Mouse (Mus musculus): ENCODE measurements around the gene Tacc2.
A peak's percentile ranks its signal among the peaks of the same experiment; 100 is the strongest.
"Not testable (repeated sequence)": the region's sequence is repeated elsewhere in the genome, so short reads cannot be mapped to it uniquely, and the experiment has no call there.

Tacc2 gene

GRCm38 (mm10) chr7:130573746-130574145 is 3.5 kb upstream of the Tacc2 start:
- DNase-seq, result no peak

DNA sequence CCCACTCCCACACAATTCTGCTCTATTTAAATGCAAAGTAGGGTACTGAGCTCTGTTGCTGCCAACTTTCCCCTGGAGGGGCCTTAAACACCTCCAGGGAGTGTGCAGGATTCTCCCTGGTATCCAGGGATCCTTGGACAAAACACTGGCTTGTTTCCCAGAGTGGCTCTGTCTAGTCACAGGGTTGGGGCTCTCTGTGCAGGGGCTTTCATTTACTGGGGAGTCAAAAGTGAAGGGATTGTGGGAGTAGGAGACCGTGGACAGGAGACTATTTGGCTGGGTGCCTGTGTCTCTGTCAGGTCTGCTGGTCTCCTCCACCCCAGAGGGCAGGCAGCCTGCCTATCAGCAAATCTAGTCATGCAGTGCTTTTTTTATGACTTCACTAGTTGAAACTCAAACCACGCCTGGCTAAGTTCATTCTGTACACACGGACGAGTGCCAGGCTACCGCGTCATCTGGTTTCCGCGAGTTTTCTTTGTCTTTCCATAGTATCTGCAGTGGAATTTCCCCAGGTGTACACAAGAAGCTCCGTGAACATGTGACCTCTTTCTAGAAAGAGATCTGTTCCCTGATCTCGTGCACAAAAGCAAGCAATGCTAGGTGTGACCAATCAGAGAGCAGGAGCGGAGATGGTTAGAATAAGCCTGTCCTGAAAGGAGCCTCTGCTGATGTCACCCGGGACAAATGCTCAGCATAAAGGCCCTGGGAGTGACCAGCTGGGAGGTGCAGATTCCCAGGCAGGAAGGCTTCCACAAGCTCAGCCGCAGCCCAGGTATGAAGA is 2.8 kb upstream of the Tacc2 start:
- peak; percentile 86 for DNase-seq

DNA sequence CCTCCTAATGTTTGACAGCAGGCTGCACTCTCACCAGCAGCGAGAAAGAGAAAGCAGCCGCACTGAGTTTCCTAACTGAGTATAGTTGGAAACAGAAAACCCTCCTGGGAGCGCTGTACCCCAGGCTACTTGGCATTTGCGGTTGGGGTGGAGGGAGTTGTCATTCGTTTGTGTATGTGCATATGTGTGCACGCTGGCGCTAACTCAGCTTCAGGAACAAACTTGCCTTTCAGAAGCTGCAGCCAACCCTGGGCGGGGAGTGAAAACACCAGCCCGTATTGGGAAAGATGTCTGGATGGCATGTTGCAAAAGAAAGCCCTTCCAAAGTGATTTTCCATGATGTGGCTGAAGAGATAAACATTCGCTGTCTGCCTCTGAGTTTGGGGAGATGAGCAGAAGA is 257 bp upstream of the Tacc2 start:
- DNase-seq, result peak; percentile 37

DNA sequence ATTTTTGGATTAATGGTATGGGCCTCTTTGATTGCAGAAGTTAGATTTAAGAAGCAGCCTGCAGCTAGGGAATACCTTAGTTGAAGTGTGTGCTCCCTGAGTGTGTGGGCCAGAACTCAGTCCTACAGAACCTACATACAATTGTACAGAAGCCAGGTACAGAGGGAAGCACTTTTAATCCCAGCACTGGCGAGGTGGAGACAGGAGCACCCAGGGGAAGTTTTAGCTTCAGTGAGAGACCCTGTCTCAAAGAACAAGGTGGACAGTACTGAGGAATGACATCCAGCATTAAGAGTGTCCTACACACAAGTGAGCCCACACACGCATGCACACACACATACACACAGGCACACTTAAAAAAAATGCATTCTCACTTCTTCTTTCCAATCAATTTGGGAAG is 828 bp downstream of the Tacc2 start:
- DNase-seq, result no peak

GRCm38 (mm10) chr7:130578607-130579006 is 1.4 kb downstream of the Tacc2 start:
- DNase-seq, result no peak

- DNase-seq, result no peak
These were observed 9.4 kb downstream of the Tacc2 start for GRCm38 (mm10) chr7:130586521-130587072.

DNA sequence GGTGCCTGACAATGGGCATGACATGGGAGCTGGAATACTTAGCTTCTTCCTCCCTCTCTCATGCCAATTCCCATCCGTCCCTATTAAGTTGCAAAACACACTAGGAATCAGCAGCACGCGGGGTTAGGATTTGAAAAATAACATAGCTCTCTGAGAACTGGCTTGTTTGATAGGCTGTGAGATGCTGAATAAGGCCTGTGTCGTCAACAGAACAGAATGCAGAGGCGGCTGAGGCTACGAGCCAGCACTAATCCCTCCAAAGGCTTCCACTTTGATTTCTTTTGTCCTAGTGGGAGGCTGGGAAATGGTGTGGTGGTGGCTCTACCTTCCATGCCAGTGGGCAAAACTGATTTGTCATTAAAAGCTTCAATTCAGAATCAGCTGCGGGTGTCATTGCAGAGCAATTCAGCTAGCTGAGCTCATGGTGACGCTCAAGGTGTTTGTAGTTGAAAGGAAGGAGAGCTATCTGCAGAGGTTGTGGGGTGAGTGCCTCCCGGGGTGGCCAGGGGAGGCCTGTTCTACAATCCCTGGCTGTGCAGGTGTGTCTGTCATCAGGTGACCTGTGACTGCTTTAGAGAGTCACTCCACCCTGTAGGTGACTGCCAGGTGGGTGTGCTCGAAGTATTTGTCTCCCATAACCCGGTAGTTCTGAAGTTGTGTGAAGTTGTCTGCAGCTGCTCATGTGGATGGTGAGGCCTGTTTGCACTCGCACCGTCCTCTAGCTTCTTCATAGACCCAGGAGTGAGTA is 13.0 kb downstream of the Tacc2 start:
- no peak for DNase-seq

DNA sequence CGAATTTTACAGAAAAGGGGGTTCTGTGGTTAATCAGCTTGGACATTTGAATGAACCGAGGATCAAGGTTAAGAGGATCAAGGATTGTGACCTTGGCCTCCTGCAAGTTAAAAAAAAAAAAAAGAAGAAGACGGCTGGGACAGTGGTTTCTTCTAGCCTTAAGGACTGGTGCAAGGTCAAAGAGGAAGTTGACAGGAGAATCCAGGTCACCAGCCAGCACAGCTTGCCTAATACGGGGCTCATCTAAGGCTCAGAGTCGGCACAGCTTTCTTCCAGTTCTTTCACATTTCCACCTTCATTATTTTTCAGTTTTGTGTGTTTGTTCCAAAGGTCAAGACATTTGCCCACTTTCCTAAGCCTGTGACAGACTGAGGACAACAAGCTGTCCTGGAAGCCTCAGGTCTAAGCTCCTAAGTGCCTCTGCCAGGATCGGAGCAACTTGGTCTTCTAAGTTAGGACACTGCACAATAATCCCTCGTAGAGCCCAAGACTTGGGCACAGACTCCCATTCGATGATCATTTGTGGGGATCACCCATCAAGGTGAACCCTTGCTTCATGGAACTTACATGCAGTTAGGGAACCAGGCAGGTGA is 13.7 kb downstream of the Tacc2 start:
- no peak for DNase-seq

DNA sequence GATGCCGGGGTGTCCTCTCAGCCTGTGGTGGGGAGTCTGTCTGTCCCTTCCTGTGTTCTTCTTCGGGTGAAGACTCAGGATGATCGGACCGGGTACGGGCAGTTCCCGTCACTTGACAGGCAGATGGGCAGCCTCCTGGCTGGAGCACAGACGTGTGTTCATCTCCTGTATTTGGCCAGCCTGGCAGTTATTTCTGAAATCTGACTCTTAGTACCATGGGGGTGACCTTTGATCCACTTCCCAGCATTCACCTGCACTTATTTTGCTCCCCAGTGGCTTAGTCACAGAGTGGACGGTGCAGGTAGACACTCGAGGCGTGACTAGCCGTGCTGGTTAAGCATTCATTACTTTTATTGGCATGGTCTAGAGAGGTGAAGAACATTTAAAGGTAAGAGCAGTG is 15.7 kb downstream of the Tacc2 start:
- not testable (repeated sequence) for DNase-seq

DNA sequence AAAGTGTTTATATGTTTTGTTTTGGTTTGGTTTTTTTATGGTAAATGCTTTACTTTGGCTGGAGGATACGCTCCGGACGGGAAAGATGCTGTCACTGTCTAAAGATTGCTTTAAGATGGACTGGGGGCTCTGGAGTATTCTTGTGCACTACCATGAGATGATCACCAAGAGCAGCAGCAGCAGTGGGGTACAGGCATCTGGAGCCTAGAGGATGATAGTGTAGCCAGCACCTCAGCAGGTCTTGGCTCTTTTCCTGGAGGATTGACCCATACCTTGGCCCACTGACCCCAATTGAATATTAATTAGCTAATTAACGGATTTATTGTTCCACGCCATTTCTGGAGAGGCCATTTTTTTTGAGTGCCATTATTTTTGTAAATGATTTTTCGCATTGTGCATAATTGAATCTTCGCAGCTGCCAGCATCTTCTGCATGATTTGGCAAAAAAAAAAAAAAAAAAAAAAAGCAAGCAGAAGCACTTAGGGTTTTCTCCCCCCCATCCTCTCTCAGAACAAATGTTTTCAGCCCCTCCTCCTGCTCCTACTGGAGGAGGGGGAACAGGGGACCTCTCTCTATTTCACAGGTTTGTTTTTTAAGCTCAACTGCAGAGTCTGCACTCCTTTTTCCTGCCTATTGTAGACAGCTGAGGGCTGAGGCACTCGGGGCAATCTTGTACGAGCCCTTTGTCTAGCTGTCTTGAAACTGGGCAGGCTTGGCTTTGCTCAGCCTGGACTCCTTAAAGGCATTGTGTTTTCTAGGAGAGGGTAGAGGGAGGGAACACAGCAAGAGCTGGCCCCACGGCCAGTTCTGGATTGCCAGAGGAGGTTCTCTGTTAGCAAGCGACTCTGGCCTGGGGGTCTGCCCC is 16.4 kb downstream of the Tacc2 start:
- peak; percentile 60 for DNase-seq

GRCm38 (mm10) chr7:130596079-130596855 is 19.0 kb downstream of the Tacc2 start:
- DNase-seq, result peak; percentile 83

DNA sequence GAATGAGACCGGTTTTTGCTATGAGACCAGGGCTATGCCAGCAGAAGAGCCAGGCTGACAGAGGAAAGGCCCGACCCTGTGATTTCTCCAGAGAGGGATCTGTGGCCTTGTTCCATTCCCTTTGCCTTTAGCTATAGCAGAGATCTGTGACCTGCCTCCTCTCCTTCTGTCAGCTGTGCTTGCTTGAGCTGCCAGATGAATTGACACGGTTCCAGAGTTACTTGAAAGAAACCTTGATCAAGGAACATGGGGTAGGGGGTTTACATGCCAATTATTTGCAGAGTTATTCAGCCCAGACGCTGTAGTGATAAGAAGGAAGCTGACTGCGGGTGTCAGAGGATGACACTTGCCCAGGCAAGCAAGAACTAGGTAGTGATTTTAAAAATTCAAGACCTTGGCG is 20.3 kb downstream of the Tacc2 start:
- DNase-seq, result no peak

DNA sequence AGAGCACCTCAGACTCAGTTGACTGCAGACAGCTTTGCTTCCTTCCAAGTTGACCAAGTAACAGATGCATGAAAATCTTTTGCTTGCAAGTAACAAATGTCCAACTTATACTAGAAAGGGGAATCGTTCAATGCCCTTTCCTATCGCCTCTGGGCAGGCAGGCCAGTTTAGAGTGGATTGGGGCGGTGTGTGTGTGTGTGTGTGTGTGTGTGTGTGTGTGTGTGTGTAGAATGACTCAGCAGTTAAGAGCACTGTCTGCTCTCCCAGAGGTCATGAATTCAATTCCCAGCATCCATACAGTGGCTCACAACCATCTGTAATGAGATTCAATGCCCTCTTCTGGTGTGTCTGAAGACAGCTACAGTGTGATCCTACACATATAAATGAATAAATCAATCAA is 22.8 kb downstream of the Tacc2 start:
- no peak for DNase-seq

GRCm38 (mm10) chr7:130600546-130600945 is 23.3 kb downstream of the Tacc2 start:
- DNase-seq, result no peak

- peak; percentile 46 for DNase-seq
These were observed 25.6 kb downstream of the Tacc2 start for GRCm38 (mm10) chr7:130602804-130603203.

GRCm38 (mm10) chr7:130603556-130603955 is 26.3 kb downstream of the Tacc2 start:
- no peak for DNase-seq

- DNase-seq, result no peak
These were observed 27.2 kb downstream of the Tacc2 start for GRCm38 (mm10) chr7:130604390-130604789.

DNA sequence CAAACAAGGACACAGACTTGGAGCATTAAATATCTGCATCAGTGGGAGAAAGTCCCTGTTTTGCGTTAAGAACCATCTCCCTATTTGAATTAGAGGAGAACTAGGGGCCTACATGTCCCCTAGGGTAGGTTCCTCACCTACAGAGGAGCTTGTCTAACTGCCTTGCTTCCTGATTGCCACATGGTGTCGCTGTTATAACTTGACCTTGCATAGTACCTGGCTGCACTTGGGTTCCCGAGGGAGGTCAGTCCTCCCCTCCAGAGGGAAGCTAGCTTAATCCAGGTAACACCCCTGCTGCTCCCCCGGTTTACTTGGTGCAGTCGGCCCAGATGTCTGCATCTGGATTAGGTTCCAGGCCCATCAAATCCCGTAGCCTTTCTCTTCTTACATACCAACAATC is 27.9 kb downstream of the Tacc2 start:
- peak; percentile 60 for DNase-seq

DNA sequence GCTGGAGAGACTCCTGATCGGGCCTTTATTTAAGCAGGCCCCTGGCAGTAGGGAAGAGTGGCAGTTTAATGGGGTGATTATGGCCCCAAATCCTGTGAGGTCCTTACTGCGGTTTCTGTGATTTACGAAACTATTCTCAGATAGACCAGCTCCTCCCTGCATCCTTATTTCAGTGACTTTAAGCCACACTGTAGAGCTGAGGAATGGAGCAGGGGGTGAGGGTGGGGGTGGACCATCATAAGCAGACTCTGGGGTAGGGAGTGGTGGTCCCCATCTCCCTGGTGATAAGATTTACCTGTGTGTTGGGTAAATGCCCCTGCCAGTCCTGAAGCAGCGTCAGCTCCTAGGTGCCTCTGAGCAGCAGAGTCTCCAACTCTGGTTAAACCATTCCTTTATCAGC is 29.7 kb downstream of the Tacc2 start:
- no peak for DNase-seq

GRCm38 (mm10) chr7:130613973-130614372 is 36.7 kb downstream of the Tacc2 start:
- DNase-seq, result no peak

DNA sequence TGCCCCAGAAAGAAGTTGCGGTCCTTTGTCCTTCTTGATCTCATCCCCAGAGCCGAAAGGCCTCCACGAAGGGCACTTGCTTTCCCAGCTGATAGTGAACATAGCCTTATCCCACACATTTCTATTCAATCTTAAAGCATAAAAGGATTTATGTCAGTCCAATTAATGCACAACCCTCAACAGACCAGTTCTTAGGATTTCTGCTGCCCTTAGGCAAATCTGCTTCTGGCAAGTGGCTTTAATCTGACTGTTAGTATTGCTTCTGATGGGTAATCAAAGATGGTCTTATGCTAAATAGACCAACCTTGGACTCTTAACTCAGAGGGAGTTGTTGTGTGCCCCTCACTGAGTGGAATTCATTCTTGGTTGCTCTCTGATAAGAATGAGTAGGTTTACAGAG is 40.4 kb downstream of the Tacc2 start:
- DNase-seq, result no peak

DNA sequence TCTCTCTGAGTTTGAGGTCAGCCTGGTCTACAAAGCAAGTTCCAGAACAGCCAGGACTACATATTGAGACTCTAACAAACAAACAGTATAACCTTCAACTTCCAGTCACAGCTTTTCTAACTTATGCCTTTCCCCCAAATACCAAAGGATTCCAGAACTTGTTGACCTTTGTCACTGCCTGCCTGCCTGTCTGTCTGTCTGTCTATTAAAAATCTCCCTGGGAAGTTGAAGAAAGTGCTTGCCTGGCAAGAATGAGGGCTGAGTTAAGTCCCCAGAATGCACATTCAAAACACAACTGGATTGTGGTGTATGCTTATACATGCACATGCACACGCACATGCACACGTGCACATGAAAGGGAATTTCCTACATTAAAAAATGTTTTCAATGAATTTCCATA is 43.8 kb downstream of the Tacc2 start:
- DNase-seq, result peak; percentile 53
